Mouse (Mus musculus): ENCODE data around the gene Olfr103. TPM values are rescaled to one million over a fixed set of nuclear protein-coding genes. Genes with fewer than 3 reads are reported as not detected.

Gene Olfr103
- not detected in 2 replicates for polyA plus RNA-seq (2012)

- no peak for TF ChIP-seq GATA1 (IDR thresholded peaks at IDR 0.05; ENCODE audit: low read length)
These were observed at the start of gene Olfr103 for GRCm38 (mm10) chr17:37339598-37339997. Gene Olfr103 (minus strand): TSS chr17:37339698.

GRCm38 (mm10) chr17:37378733-37379132 is 39.2 kb upstream of the Olfr103 start, which contains the start of gene Olfr105-ps:
Gene Olfr105-ps (plus strand): TSS chr17:37379033.
- TF ChIP-seq GATA1 (IDR thresholded peaks at IDR 0.05; ENCODE audit: low read length): no peak

GRCm38 (mm10) chr17:37359282-37359681 is 19.8 kb upstream of the Olfr103 start, which contains the start of gene Olfr104-ps:
Gene Olfr104-ps (plus strand): TSS chr17:37359582.
- no peak for TF ChIP-seq GATA1 (IDR thresholded peaks at IDR 0.05; ENCODE audit: low read length)

GRCm38 (mm10) chr17:37316954-37317353 is 22.5 kb downstream of the Olfr103 start, which contains the start of gene Olfr102:
Gene Olfr102 (minus strand): TSS chr17:37317054.
- TF ChIP-seq GATA1 (IDR thresholded peaks at IDR 0.05; ENCODE audit: low read length): no peak

GRCm38 (mm10) chr17:37310146-37310699 is 29.3 kb downstream of the Olfr103 start:
- TF ChIP-seq GATA1 (IDR thresholded peaks at IDR 0.05; ENCODE audit: low read length): no peak

GRCm38 (mm10) chr17:37308483-37308882 is 31.0 kb downstream of the Olfr103 start:
- TF ChIP-seq GATA1 (IDR thresholded peaks at IDR 0.05; ENCODE audit: low read length): no peak

GRCm38 (mm10) chr17:37304213-37304612 is 35.3 kb downstream of the Olfr103 start, which contains the start of gene Olfr101:
Gene Olfr101 (minus strand): TSS chr17:37304313.
- TF ChIP-seq GATA1 (IDR thresholded peaks at IDR 0.05; ENCODE audit: low read length): no peak

Other genes starting within 250 kb of the Olfr103 start
- not detected in 2 replicates for gene Olfr91, start 241.4 kb downstream of the Olfr103 start, polyA plus RNA-seq (2012)
- gene Olfr92, start 219.6 kb downstream of the Olfr103 start, polyA plus RNA-seq (2012): not detected in 2 replicates
- gene Olfr93, start 178.2 kb downstream of the Olfr103 start, polyA plus RNA-seq (2012): not detected in 2 replicates
- gene Ubd, start 145.8 kb downstream of the Olfr103 start, polyA plus RNA-seq (2012): not detected in 2 replicates
- not detected in 2 replicates for gene Olfr94, start 138.7 kb downstream of the Olfr103 start, polyA plus RNA-seq (2012)
- gene Olfr95, start 126.6 kb downstream of the Olfr103 start, polyA plus RNA-seq (2012): not detected in 2 replicates
- gene Olfr96, start 119.6 kb downstream of the Olfr103 start, polyA plus RNA-seq (2012): not detected in 2 replicates
- not detected in 2 replicates for gene Olfr97, start 102.4 kb downstream of the Olfr103 start, polyA plus RNA-seq (2012)
- gene Olfr98, start 75.9 kb downstream of the Olfr103 start, polyA plus RNA-seq (2012): not detected in 2 replicates
- gene H2-M3, start 69.5 kb downstream of the Olfr103 start, polyA plus RNA-seq (2012): not detected in 2 replicates
- not detected in 2 replicates for gene Olfr99, start 56.2 kb downstream of the Olfr103 start, polyA plus RNA-seq (2012)
- gene Olfr101, start 35.4 kb downstream of the Olfr103 start, polyA plus RNA-seq (2012): not detected in 2 replicates
- gene Olfr102, start 22.6 kb downstream of the Olfr103 start, polyA plus RNA-seq (2012): not detected in 2 replicates
- not detected in 2 replicates for gene Olfr104-ps, start 19.9 kb upstream of the Olfr103 start, polyA plus RNA-seq (2012)
- gene Olfr105-ps, start 39.3 kb upstream of the Olfr103 start, polyA plus RNA-seq (2012): not detected in 2 replicates
- not detected in 2 replicates for gene Olfr106-ps, start 50.7 kb upstream of the Olfr103 start, polyA plus RNA-seq (2012)
- not detected in 2 replicates for gene Olfr107, start 59.5 kb upstream of the Olfr103 start, polyA plus RNA-seq (2012)
- not detected in 2 replicates for gene Olfr108, start 105.8 kb upstream of the Olfr103 start, polyA plus RNA-seq (2012)
- gene Olfr109, start 119.2 kb upstream of the Olfr103 start, polyA plus RNA-seq (2012): not detected in 2 replicates
- not detected in 2 replicates for gene H2-M2, start 143.9 kb upstream of the Olfr103 start, polyA plus RNA-seq (2012)
- gene Olfr110, start 152.8 kb upstream of the Olfr103 start, polyA plus RNA-seq (2012): not detected in 2 replicates
- not detected in 2 replicates for gene Olfr111, start 168.3 kb upstream of the Olfr103 start, polyA plus RNA-seq (2012)
- gene Olfr112, start 229.8 kb upstream of the Olfr103 start, polyA plus RNA-seq (2012): not detected in 2 replicates
- not detected in 2 replicates for gene Olfr113, start 238.0 kb upstream of the Olfr103 start, polyA plus RNA-seq (2012)

All from G1E-ER4 (cell line).